Mouse (Mus musculus) cortical plate, adult 2 months (tissue): ENCODE measurements around the gene Ssr1.

Experiments
- CTCF ChIP-seq: fragments of 200-500 bp; IDR thresholded peaks from 2 replicates; pipeline ENCODE4 v1.5.1; 2011; ENCODE audit warnings: mild to moderate bottlenecking, control low read depth, low read length; ENCODE audit not compliant: insufficient read depth; ENCODE audit errors: extremely low read depth
- POLR2A ChIP-seq: fragments of 200-500 bp; IDR thresholded peaks from 2 replicates; pipeline ENCODE4 v1.6.1; 2011; ENCODE audit warnings: mild to moderate bottlenecking, low read length, control low read depth; ENCODE audit not compliant: insufficient read depth; ENCODE audit errors: extremely low read depth

DNA sequence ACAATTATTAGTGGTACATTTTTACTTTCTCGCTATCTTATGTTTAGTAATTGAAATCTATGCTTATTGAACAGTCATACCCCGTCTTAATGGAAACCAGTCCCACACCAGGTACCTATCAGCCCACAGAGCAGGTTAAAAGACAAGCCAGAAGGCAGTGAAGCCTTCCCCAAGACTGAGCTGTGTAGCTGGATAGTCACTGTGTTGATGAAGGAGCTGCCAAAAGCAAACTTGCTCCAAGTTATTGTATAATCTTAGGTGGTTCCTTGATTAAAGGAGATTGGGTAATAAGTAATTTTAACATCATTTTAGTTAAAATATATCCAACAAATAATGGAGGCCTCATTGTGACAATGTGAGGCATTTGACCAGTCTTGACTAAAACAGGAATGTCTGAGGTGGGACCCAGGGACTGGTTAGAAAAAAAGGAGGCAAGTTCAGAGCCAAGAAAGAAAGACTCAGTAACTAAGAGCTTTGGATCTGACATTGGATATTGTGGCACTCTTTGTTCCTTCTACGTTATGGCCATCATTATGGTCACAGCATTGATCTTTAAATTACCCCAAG, 74.2 kb downstream of the Ssr1 start:
- TF ChIP-seq CTCF (no peak), POLR2A (no peak)
